Mouse (Mus musculus) stomach, embryonic 16.5 days (tissue): ENCODE measurements around the gene Egfem1. TPM values are rescaled to one million over a fixed set of nuclear protein-coding genes. Genes with fewer than 3 reads are reported as not detected.

ENCODE experiments used
- microRNA counts: library from miRNA; unstranded; fragments of <30 nt; microRNA quantifications from one replicate; lab custom pipeline; 2016
- microRNA-seq: library from miRNA; unstranded; fragments of <30 nt; microRNA quantifications from one replicate; pipeline ENCODE4, GENCODE M21; 2016
- polyA plus RNA-seq: library from polyadenylated mRNA; unstranded; fragments of >200 nt; fragmentation: Nextera tagmentation; extraction: Ambion mirVana; gene quantifications from 2 replicates; pipeline ENCODE4 v1.2.1, GENCODE M21; 2015

Gene Egfem1
- polyA plus RNA-seq, 1 experiment from 2014 or later = 0.67 TPM

MicroRNAs within 50 kb of the gene (microRNA counts, 519-probe panel; counts per million panel counts)
- 1,565 counts per million, percentile 20 among the panel's probes with 10 or more counts for microRNA mmu-miR-551b (lab: Ali Mortazavi, UCI)

Small RNA genes lying within 50 kb of the gene (microRNA-seq; reads per million reads assigned to microRNA genes)
- gene Mir21b = not detected
- 1.3 reads per million for gene Mir551b

Other genes starting within 250 kb of the Egfem1 start
- not detected in 2 replicates for gene Gm1527, start 189.4 kb upstream of the Egfem1 start, polyA plus RNA-seq